Mouse (Mus musculus) stomach, postnatal 0 days (tissue): ENCODE data around the gene Sema3g. TPM values are rescaled to one million over a fixed set of nuclear protein-coding genes. Genes with fewer than 3 reads are reported as not detected.

Source experiments
- ATAC-seq: fragments of 200-750 bp; cut with Nextera tagmentation; 2 replicates; pipeline ENCODE4 v1.8.0; 2017; ENCODE audit not compliant: low FRiP score, low TSS enrichment
- DNase-seq: peaks from one replicate; pipeline ENCODE4 v3.0.0-alpha.2; 2016; ENCODE audit warnings: low spot score
- H3K27ac ChIP-seq: fragments of 300-500 bp; sonication (generic); replicated peaks from 2 replicates; pipeline ENCODE4 v1.5.1; 2014; ENCODE audit warnings: mild to moderate bottlenecking, control low read depth
- H3K27me3 ChIP-seq: fragments of 300-500 bp; sonication (generic); 2 replicates; pipeline ENCODE4 v1.6.1; 2014; ENCODE audit warnings: low read length; ENCODE audit not compliant: control insufficient read depth, insufficient read depth
- H3K36me3 ChIP-seq: fragments of 300-500 bp; sonication (generic); 2 replicates; pipeline ENCODE4 v1.6.1; 2014; ENCODE audit warnings: low read length, mixed read lengths; ENCODE audit not compliant: control insufficient read depth, insufficient read depth
- H3K4me1 ChIP-seq: fragments of 300-500 bp; sonication (generic); replicated peaks from 2 replicates; pipeline ENCODE4 v1.6.1; 2014; ENCODE audit warnings: antibody characterized with exemption; ENCODE audit not compliant: control insufficient read depth, insufficient read depth
- H3K4me2 ChIP-seq: fragments of 300-500 bp; sonication (generic); replicated peaks from 2 replicates; pipeline ENCODE4 v1.6.1; 2014; ENCODE audit warnings: low read depth, mild to moderate bottlenecking, control low read depth, moderate library complexity
- H3K4me3 ChIP-seq: fragments of 300-500 bp; sonication (generic); 2 replicates; pipeline ENCODE4 v1.5.1; 2014; ENCODE audit warnings: low read depth, low read length, control low read depth
- H3K9ac ChIP-seq: fragments of 300-500 bp; sonication (generic); 2 replicates; pipeline ENCODE4 v1.6.1; 2014; ENCODE audit warnings: mild to moderate bottlenecking, low read length, control low read depth, mixed read lengths
- H3K9me3 ChIP-seq: fragments of 300-500 bp; sonication (generic); 2 replicates; pipeline ENCODE4 v1.6.1; 2016; ENCODE audit warnings: low read length; ENCODE audit not compliant: control insufficient read depth
- CTCF ChIP-seq: IDR thresholded peaks from 2 replicates; pipeline ENCODE4 v1.5.1; 2016; ENCODE audit warnings: antibody characterized with exemption, low read depth, mild to moderate bottlenecking, moderate library complexity
- EP300 ChIP-seq: optimal IDR thresholded peaks from 2 replicates; pipeline ENCODE3; 2016; ENCODE audit warnings: antibody characterized with exemption
- WGBS: fragments of 180-500 bp; shearing (Covaris S2); extraction: QIAGEN DNeasy Blood & Tissue Kit; methylation state at CpG from one replicate; pipeline ENCODE4 v1.1.7; 2014; 5-methylcytosine and 5-hydroxymethylcytosine counted together
- polyA plus RNA-seq: library from polyadenylated mRNA; unstranded; fragments of >200 nt; fragmentation: Nextera tagmentation; extraction: Ambion mirVana; gene quantifications from 2 replicates; pipeline ENCODE4 v1.2.1, GENCODE M21; 2015

Gene Sema3g
- polyA plus RNA-seq, 1 experiment from 2014 or later, result 0.38 TPM

GRCm38 (mm10) chr14:31250222-31251083, 32.8 kb downstream of the Sema3g start:
- Histone ChIP-seq H3K4me1 (no peaks in the 10 kb centered on the region), H3K27me3 (no peaks in the 10 kb centered on the region), H3K9me3 (no peaks in the 10 kb centered on the region), H3K4me3 (peak overlapping the region; percentile 99), H3K27ac (peak overlapping the region; percentile 95), H3K4me2 (peak overlapping the region; percentile 86), H3K36me3 (peaks cover 11% of the 10 kb centered on the region; the same call in 1 of the 2 replicates), H3K9ac (peak overlapping the region; percentile 99)
- TF ChIP-seq EP300 (no peak), CTCF (no peak)
- WGBS, result 14% methylated on average over 38 of the region's 38 CpGs
- ATAC-seq, result 0 out of 2 replicates have a peak, but pooled peaks have one; percentile 6
- DNase-seq, result no peak

- Histone ChIP-seq H3K27ac (peak within 1 kb of the TSS; percentile 95), H3K27me3 (no peaks in the 10 kb centered on the region), H3K4me3 (peak within 1 kb of the TSS; percentile 99), H3K9ac (peak within 1 kb of the TSS; percentile 99), H3K36me3 (peaks cover 16% of the 10 kb centered on the region), H3K4me1 (no peaks in the 10 kb centered on the region), H3K9me3 (no peaks in the 10 kb centered on the region), H3K4me2 (peak within 1 kb of the TSS; percentile 86)
- DNase-seq, result peak; percentile 96
- peak; percentile 21 for TF ChIP-seq CTCF
- TF ChIP-seq EP300, result no peak
- peak; percentile 94 for ATAC-seq
- WGBS, result under 1% methylated on average over 58 of the region's 75 CpGs
Observed at GRCm38 (mm10) chr14:31251084-31251604, 33.5 kb downstream of the Sema3g start, which contains the start of the genes Phf7 and Bap1. TSS of gene Phf7 (minus strand) at chr14:31251317. TSS of gene Bap1 (plus strand) at chr14:31251450.

- ATAC-seq (no peak; the same call in 1 of the 2 replicates), DNase-seq (no peak)
- H3K4me3 ChIP-seq, result peak overlapping the region; percentile 99
- H3K27ac ChIP-seq, result peak overlapping the region; percentile 75
- no peaks in the 10 kb centered on the region for H3K9me3 ChIP-seq
- H3K4me1 ChIP-seq, result no peaks in the 10 kb centered on the region
- peak; percentile 26 for TF ChIP-seq CTCF
- no peak for TF ChIP-seq EP300
- no peaks in the 10 kb centered on the region for H3K27me3 ChIP-seq
- H3K9ac ChIP-seq, result peak overlapping the region; percentile 99
- peaks cover 21% of the 10 kb centered on the region for H3K36me3 ChIP-seq
- peak overlapping the region; percentile 86 for H3K4me2 ChIP-seq
- WGBS, result 2% methylated on average over 18 of the region's 18 CpGs
Observed at GRCm38 (mm10) chr14:31251626-31252025, 34.0 kb downstream of the Sema3g start.

GRCm38 (mm10) chr14:31252091-31252490, 34.4 kb downstream of the Sema3g start:
- H3K27me3 ChIP-seq, result no peaks in the 10 kb centered on the region
- H3K4me3 ChIP-seq, result peak overlapping the region; percentile 99
- H3K4me2 ChIP-seq, result peak overlapping the region; percentile 86
- DNase-seq (no peak), ATAC-seq (no peak)
- TF ChIP-seq CTCF, result no peak
- no peak for TF ChIP-seq EP300
- no peaks in the 10 kb centered on the region for H3K4me1 ChIP-seq
- WGBS, result 76% methylated on average over 5 of the region's 5 CpGs
- no peak overlapping the region for H3K27ac ChIP-seq
- peak overlapping the region; percentile 99 for H3K9ac ChIP-seq
- H3K36me3 ChIP-seq, result peaks cover 24% of the 10 kb centered on the region
- no peaks in the 10 kb centered on the region for H3K9me3 ChIP-seq

- DNase-seq (no peak), ATAC-seq (no peak)
- Histone ChIP-seq H3K9me3 (no peaks in the 10 kb centered on the region), H3K27ac (no peak overlapping the region), H3K9ac (no peak overlapping the region), H3K4me3 (no peak overlapping the region), H3K36me3 (peaks cover 54% of the 10 kb centered on the region), H3K4me1 (no peaks in the 10 kb centered on the region), H3K27me3 (no peaks in the 10 kb centered on the region), H3K4me2 (no peak overlapping the region)
- WGBS, result 92% methylated on average over 14 of the region's 14 CpGs
- no peak for TF ChIP-seq EP300
- no peak for TF ChIP-seq CTCF
Observed at GRCm38 (mm10) chr14:31258476-31259050, 40.9 kb downstream of the Sema3g start.
